Mouse (Mus musculus): ENCODE results near the gene 2810408A11Rik. TPM values are rescaled to one million over a fixed set of nuclear protein-coding genes. Genes with fewer than 3 reads are reported as not detected.
A peak's percentile ranks its signal among the peaks of the same experiment; 100 is the strongest.

2810408A11Rik gene
- polyA plus RNA-seq, 1 experiment: 3.2 TPM

DNA sequence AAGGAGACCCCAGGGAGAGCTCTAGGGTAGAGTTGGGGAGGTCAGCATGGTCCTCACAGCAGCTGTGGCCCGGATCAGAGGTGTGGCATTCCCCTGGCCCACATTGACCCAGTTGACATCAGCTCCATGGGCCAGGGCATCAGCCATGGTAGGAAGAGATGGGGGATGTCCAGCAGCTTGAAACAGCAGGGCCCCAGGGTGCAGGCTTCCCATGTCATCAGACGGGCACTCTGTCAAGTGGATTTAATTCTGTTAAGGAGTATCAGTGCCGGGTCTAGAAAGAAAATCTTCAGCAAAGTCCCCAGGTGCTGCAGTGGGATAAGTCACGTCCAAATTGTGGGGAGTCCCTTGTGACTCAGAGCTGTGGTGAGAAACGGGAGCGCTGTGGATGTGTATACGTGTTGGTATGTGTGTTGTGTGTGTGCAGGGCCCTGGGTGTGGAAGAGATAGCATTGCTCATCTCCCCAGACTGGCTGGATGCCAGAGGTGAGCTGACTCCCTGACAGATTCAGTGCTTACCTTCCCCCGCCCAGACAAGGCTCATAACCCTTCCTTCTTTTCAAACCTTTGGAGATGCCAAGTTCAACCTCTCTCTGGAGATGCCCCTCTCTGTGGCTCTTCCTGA is 17.1 kb downstream of the 2810408A11Rik start:
- peak overlapping the region; percentile 85 for H3K27ac ChIP-seq (replicated peaks; ENCODE audit: low read depth, low read length)
- no peak overlapping the region for H3K4me3 ChIP-seq (ENCODE audit: insufficient read depth, low read depth, low read length)
- H3K4me1 ChIP-seq (ENCODE audit: control insufficient read depth, insufficient read depth, insufficient read length, low read length): peaks cover 8% of the 10 kb centered on the region

GRCm38 (mm10) chr11:69883066-69883465 is 17.7 kb downstream of the 2810408A11Rik start:
- Histone ChIP-seq H3K4me1 (ENCODE audit: control insufficient read depth, insufficient read depth, insufficient read length, low read length) (peaks cover 8% of the 10 kb centered on the region), H3K27ac (replicated peaks; ENCODE audit: low read depth, low read length) (no peak overlapping the region), H3K4me3 (ENCODE audit: insufficient read depth, low read depth, low read length) (no peak overlapping the region)

- Histone ChIP-seq H3K27ac (replicated peaks; ENCODE audit: low read depth, low read length) (peak overlapping the region; percentile 91), H3K4me1 (ENCODE audit: control insufficient read depth, insufficient read depth, insufficient read length, low read length) (peaks cover 8% of the 10 kb centered on the region), H3K4me3 (ENCODE audit: insufficient read depth, low read depth, low read length) (peak overlapping the region; percentile 77)
These were observed 18.8 kb downstream of the 2810408A11Rik start for GRCm38 (mm10) chr11:69881787-69882670.

- Histone ChIP-seq H3K4me1 (ENCODE audit: control insufficient read depth, insufficient read depth, insufficient read length, low read length) (peaks cover 9% of the 10 kb centered on the region), H3K27ac (replicated peaks; ENCODE audit: low read depth, low read length) (peak within 1 kb of the TSS; percentile 93), H3K4me3 (ENCODE audit: insufficient read depth, low read depth, low read length) (peak within 1 kb of the TSS; percentile 77)
These were observed 19.8 kb downstream of the 2810408A11Rik start, which contains the start of gene Kctd11 for GRCm38 (mm10) chr11:69880853-69881603. Kctd11 (minus strand) TSS chr11:69881406.

DNA sequence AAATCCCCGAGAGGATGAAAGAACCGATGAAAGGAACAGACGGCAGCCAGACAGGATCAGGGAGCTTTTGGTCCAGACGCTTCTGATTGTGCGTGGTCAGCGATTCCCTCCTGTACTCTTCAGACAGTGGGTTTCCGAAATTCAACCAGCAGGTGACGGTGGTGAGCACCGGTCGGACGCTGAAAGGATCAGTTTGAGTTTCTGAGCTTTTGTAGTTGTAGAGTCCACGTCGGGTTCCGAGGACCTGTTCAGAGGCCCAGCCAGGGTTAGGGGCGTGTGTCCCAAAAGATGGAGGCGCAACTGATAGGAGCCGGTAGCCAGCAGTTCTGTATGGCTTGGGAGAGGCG is 20.3 kb downstream of the 2810408A11Rik start:
- H3K4me1 ChIP-seq (ENCODE audit: control insufficient read depth, insufficient read depth, insufficient read length, low read length): peaks cover 10% of the 10 kb centered on the region
- H3K27ac ChIP-seq (replicated peaks; ENCODE audit: low read depth, low read length): peak overlapping the region; percentile 93
- peak overlapping the region; percentile 77 for H3K4me3 ChIP-seq (ENCODE audit: insufficient read depth, low read depth, low read length)

DNA sequence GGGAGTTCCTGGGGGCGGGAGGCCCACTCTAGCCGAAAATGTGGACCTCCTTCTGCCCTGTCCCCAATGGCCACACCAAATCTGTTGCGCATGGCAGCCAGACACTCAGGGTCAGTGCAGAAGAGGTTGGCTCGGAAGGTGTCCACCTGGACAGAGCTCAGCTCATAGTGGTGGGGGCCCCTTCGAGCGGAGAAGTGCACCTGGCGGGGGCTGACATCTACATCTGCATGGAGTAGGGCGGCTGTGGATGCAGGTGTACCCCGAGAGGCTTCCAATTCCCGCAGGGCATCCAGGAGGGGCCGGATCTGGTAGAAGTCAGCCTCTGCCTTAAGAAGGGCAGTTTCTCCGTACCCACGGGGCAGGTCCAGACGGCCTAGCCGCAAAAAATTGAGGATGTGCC is 21.1 kb downstream of the 2810408A11Rik start:
- peaks cover 10% of the 10 kb centered on the region for H3K4me1 ChIP-seq (ENCODE audit: control insufficient read depth, insufficient read depth, insufficient read length, low read length)
- H3K27ac ChIP-seq (replicated peaks; ENCODE audit: low read depth, low read length): no peak overlapping the region
- peak overlapping the region; percentile 77 for H3K4me3 ChIP-seq (ENCODE audit: insufficient read depth, low read depth, low read length)

DNA sequence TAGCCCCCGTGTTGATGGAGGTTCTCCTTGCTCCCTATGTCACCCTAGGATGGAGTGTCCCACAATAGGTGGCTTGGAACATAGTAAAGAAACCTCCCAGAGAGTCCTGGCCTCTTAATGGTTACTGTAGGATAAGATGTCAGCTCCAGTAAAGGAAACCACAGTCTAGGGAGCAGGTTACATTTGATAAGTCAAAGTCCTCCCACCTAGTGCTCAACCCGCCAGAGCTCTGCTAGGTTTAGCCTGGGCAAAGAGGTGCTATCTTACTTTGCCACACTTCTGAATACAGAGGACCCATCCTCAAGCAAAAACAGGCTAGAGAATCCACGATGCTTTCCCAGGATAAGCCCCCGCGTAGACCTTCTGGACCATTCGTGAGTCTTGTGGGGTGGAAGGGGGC is 21.8 kb downstream of the 2810408A11Rik start:
- H3K27ac ChIP-seq (replicated peaks; ENCODE audit: low read depth, low read length): peak overlapping the region; percentile 15; the same call in 1 of the 2 replicates
- H3K4me1 ChIP-seq (ENCODE audit: control insufficient read depth, insufficient read depth, insufficient read length, low read length): peaks cover 8% of the 10 kb centered on the region
- peak overlapping the region; percentile 77 for H3K4me3 ChIP-seq (ENCODE audit: insufficient read depth, low read depth, low read length)

DNA sequence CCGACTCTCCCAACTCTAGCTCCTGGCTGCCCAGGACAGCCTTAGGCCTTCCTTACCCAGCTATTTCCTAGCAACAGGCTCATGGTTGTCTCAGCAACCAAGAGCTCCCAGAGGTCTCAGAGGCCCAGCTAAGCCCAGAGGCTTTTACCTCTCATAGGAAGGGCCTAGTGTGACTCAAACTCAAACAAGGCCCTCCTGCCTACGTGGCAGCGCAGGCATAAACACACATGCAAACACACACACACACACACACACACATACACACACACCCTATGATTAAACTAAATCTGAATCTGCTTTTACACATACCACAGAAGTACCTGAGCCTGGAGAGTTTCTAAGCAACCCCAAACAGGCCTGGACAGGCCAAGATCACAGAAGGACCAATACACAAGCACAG is 22.4 kb downstream of the 2810408A11Rik start:
- peaks cover 6% of the 10 kb centered on the region for H3K4me1 ChIP-seq (ENCODE audit: control insufficient read depth, insufficient read depth, insufficient read length, low read length)
- peak overlapping the region; percentile 7; the same call in 1 of the 2 replicates for H3K4me3 ChIP-seq (ENCODE audit: insufficient read depth, low read depth, low read length)

GRCm38 (mm10) chr11:69877878-69878277 is 22.9 kb downstream of the 2810408A11Rik start, which contains the start of gene Tmem95:
Tmem95 (minus strand) TSS chr11:69878018.
- H3K27ac ChIP-seq (replicated peaks; ENCODE audit: low read depth, low read length): peak within 1 kb of the TSS; percentile 17; the same call in 1 of the 2 replicates
- peak within 1 kb of the TSS; percentile 11; the same call in 1 of the 2 replicates for H3K4me3 ChIP-seq (ENCODE audit: insufficient read depth, low read depth, low read length)
- peaks cover 6% of the 10 kb centered on the region for H3K4me1 ChIP-seq (ENCODE audit: control insufficient read depth, insufficient read depth, insufficient read length, low read length)

More for the DNA sequence above, 22.4 kb downstream of the 2810408A11Rik start:
- peak overlapping the region; percentile 17; the same call in 1 of the 2 replicates for H3K27ac ChIP-seq (replicated peaks; ENCODE audit: low read depth, low read length)

DNA sequence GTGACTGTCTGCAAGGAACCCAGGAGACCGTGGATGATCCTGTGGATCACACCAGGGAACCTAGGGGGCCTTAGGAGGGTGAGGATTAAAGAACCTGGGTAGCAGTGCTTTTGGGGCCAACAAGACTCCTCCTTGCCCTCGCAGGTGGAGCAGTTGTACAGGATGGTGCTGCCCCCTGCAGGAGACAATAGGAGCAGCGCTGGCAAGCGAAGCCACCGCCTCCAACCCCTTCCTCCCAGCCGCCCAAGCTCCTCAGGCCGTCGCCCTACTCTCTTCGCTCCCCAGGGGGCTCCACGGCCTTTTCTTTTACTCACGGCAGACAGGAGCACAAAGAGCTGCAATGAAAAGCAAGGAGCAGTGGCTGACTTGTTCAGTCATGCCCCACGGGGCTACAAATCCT is 23.9 kb downstream of the 2810408A11Rik start:
- Histone ChIP-seq H3K27ac (replicated peaks; ENCODE audit: low read depth, low read length) (peak overlapping the region; percentile 30), H3K4me3 (ENCODE audit: insufficient read depth, low read depth, low read length) (no peak overlapping the region), H3K4me1 (ENCODE audit: control insufficient read depth, insufficient read depth, insufficient read length, low read length) (peaks cover 6% of the 10 kb centered on the region)

GRCm38 (mm10) chr11:69876186-69876585 is 24.6 kb downstream of the 2810408A11Rik start:
- Histone ChIP-seq H3K27ac (replicated peaks; ENCODE audit: low read depth, low read length) (peak overlapping the region; percentile 30), H3K4me3 (ENCODE audit: insufficient read depth, low read depth, low read length) (no peak overlapping the region), H3K4me1 (ENCODE audit: control insufficient read depth, insufficient read depth, insufficient read length, low read length) (peaks cover 6% of the 10 kb centered on the region)

- no peak overlapping the region for H3K27ac ChIP-seq (replicated peaks; ENCODE audit: low read depth, low read length)
- H3K4me1 ChIP-seq (ENCODE audit: control insufficient read depth, insufficient read depth, insufficient read length, low read length): peaks cover 5% of the 10 kb centered on the region; the same call in 1 of the 2 replicates
- no peak overlapping the region for H3K4me3 ChIP-seq (ENCODE audit: insufficient read depth, low read depth, low read length)
These were observed 28.3 kb downstream of the 2810408A11Rik start for GRCm38 (mm10) chr11:69872451-69872850.

DNA sequence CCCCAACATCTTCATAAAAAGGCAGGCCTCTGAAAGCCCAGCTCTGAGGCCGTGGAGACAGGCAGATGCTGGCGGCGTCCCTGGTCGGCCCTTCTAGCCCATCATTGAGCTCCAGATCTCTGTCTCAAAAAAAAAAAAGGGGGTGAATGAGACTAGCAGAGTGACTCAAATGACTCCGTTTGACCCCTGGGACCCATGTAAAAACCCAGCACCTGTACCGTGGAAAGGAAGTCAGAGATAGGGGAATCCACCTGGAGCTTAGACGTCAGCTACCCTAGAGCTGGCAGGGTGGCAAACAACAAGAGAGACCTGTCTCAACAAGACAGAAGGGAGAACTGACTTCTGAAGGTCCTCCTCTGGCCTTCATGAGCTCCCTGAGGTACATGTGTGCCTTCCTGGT is 29.0 kb downstream of the 2810408A11Rik start:
- no peak overlapping the region for H3K27ac ChIP-seq (replicated peaks; ENCODE audit: low read depth, low read length)
- H3K4me3 ChIP-seq (ENCODE audit: insufficient read depth, low read depth, low read length): no peak overlapping the region
- peaks cover 10% of the 10 kb centered on the region; the same call in 1 of the 2 replicates for H3K4me1 ChIP-seq (ENCODE audit: control insufficient read depth, insufficient read depth, insufficient read length, low read length)

DNA sequence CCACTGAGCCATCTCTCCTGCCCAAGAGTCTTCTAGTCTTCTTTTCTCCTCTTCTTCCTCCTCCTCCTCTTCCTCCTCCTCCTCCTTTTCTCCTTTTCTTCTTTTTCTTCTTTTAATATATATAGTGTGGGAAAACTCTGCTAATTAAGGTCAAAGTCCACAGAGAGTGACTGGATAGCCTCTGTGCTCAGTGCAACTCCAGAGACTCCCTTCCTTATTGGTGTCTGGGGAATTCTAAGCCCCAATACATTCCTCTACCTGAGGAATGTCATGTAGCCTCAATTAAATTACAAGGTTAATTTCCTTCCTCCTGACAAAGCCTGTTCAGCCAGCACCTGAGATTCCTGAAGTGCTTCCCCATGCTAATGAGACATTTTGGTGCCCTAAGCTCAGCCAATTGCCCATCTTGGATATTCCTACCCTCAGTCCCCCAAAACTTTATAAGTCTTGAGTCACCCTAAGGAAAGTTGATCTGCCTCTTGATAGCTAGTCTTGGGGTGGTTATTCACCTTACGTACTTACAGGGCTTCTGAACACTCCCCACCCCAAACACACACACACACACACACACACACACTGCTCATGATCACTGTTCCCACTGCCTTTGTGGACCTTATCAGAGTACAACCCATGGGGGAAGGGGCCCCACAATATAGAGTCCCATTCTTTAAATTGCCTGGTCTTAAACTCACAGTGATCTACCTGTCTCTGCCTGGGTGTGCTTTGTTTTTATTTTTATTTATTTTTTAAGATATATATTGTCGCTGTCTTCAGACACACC is 30.3 kb downstream of the 2810408A11Rik start:
- Histone ChIP-seq H3K27ac (replicated peaks; ENCODE audit: low read depth, low read length) (0 out of 2 replicates have a peak overlapping the region, but pooled peaks have one; percentile 47), H3K4me3 (ENCODE audit: insufficient read depth, low read depth, low read length) (no peak overlapping the region), H3K4me1 (ENCODE audit: control insufficient read depth, insufficient read depth, insufficient read length, low read length) (peaks cover 9% of the 10 kb centered on the region; the same call in 1 of the 2 replicates)

All from brown adipose tissue, adult 24 weeks (tissue).